Mouse (Mus musculus) ovary, postnatal 36 days (tissue): ENCODE measurements around the gene Nub1.

ENCODE experiments used
- DNase-seq: peaks from one replicate; pipeline ENCODE4 v3.0.0; 2022; ENCODE audit warnings: low spot score, mixed read lengths

The Nub1 gene

DNA sequence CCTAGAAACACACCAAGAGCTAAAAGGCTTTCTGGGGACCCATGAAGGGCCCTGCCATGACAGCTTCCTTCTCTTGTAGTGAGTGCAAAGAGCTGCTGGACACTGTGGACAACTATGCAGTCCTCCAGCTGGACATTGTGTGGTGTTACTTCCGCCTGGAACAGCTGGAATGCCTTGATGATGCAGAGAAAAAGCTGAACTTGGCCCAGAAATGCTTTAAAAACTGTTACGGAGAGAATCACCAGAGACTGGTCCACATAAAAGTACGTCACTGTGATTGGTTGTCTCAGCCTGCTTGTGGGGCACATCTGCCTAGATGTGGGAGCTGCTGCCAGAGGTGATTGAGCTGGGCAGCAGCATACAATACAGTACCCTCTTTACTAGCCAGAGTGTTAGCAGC is 15.9 kb downstream of the Nub1 start:
- no peak for DNase-seq

DNA sequence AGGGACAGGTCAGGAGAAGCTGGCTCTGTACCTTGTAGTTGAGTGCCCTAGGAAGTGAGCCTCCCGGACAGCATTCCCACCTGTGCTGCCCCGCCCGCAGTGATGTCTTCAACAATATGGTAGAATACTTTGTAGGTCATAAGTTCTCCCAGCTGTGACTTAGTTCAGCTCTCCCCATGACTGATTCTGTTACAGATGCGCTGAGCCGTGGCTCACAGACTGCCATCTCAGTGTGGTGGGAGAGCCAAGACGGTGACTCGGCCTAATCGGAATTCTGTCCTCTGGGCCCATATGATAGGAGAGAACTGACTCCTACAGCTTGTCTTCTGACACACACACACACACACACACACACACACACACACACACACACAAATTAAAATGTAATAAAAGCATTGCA is 19.3 kb downstream of the Nub1 start:
- no peak for DNase-seq

DNA sequence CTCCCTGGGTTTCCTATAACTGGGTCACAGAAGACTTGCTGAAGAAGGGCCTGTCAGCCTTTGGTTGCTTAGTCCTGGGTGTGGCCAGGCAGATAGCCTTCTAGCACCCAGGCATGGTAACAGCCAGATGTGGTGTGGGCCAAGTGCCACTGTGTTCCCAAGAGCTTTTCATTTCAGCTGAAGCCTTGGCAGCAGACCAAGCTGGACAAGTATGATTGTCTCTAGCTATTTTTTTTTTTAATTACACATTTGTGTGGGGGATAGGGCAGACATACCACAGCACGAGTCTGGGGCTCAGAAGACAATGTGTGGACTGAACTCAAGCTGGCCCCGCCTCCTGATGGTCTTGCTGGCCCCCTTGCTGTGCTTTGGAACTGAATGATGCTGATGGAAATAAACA is 24.6 kb downstream of the Nub1 start:
- DNase-seq: no peak

DNA sequence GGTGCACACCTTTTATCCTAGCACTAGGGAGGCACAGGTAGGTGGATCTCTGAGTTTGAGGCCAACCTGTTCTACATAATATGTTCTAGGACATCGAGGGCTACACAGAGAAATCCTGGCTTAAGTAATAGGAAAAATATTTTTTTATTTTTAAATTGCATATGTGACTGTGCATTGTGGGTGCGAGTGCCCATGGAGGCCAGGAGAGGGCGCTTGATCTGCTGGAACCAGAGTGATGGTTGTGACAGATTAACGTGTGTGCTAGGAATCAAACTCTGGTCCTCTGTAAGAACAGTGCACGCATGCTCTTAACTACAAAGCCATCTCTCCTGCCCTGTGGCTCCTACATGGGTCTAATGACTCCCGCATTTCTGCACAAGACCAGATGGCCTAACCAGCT is 26.3 kb downstream of the Nub1 start:
- no peak for DNase-seq

DNA sequence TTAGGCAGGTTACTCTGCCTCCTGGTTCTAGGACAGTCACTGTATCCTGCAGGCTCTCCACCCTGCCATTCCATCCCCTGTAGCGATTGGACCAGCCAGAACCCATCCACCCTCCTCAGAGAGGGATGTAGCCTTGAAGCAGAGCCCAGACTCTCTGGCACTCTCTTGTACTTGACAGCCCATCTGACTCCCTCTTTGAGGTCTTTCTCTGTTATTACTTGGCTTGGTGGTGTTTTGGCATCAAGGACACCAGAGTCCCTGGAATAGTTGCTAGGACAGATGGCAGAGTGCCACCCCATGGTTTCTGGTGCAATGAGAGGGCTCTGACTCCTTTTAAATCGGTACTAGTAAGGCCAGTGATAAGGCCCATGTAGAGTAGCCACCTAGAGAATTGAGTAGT is 27.9 kb downstream of the Nub1 start:
- peak; percentile 47 for DNase-seq

DNA sequence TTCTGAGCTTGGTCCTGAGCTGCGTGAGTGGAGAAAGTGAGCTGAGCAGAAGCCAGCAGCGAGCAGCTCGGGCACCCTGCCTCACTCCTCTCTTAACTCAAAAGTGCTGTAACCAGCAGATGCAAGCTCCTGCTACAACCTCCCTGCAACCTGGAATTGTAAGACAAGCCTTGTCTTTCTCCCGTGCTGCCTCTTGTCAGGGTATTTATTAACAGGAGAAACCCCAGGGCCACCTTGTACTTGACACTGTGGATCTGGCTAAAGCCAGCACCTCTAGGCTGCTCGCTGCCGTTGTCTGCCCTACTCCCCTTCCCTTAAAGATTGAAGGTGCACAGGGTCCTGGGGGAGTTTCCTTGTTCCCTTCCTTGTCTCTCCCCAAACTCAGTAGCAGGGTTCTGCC is 28.7 kb downstream of the Nub1 start:
- no peak for DNase-seq

DNA sequence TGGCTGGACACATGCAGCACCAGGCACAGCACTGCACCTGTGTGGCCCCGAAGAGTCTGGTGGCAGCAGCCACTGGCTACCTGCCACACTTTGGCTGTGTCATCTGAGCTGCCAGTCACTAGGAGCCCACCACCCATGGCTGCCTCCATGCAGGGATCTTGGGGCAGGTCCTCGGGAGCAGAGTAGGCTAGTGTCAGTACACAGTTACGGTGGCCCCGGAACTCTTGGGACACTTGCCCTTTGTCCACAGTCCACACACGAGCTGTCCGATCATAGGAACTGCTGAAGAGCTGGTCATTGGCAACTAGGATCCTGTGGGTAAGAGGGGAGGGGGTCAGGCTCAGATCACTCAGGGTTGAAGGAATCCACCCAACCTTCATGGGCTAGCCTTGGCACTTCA is 32.7 kb downstream of the Nub1 start:
- DNase-seq: no peak

DNA sequence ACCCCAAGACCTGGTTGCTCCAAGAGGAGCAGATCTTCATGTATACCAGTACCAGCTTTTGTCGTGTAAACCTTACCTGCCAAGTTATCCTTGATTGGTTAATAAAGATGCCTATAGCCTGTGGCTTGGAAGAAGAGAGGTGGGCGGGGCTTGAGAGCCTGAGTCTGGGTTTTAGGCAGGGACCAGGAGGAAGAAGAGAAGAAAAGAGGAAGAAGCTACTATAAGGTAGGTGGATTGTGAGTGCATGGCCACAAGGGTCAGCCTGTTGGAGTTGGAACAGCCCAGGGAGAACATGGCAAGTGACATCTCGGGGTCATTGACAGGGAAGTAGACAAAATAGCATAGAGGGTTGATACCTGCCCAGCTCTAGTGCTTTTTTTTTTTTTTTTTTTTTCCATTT is 34.5 kb downstream of the Nub1 start:
- DNase-seq: no peak

DNA sequence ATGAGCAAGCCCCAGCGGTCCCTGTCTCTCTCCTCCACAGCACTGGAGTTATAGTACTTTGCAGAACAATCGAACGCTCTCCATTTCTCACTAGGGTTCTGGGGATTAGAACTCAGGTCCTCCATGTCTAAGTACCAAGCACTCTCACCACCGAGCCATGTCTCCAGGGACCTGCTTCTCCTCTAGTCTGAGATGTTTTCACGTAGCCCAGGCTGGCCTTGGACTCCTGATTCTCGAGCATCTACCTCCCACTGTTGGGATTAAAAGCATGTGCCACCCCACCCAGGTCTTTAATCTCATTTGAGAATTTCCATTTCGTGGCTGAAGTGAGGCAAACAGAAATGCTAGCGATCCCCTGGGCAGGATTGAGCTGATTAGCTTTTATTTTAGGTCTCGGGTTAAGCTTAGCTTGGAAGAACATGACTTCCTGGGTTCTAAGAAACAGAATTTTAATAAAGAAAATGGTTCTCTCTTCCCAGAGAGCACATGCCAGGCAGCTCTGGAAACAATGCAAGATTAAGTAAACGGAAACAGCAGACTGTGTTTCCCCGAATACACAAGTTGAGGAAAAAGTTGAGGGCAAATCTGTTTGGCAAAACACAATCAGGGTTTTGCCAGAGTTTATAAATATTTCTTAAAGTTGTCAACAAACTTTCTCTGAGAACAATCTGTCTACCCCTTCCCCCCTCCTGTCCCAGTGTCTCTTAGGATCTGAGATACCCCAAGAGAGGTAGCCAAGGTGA is 38.4 kb downstream of the Nub1 start:
- DNase-seq: no peak

DNA sequence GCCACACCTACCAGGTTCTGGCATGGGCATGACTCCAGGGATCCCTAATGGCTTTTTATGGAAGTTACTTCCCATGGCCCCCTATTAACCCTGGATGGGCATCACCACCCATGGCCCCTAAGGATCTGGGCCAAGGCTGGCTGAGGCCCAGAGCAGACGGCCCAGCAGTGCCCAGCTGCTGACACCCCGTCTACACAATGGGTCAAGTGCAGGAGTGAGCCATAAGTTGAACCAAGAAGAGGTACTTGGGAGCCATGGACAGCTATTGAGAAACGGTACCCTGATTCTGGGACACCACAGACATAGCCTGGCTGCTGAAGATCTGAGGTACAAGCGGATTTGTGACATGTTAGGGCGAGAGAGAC is 38.9 kb downstream of the Nub1 start:
- no peak for DNase-seq

DNA sequence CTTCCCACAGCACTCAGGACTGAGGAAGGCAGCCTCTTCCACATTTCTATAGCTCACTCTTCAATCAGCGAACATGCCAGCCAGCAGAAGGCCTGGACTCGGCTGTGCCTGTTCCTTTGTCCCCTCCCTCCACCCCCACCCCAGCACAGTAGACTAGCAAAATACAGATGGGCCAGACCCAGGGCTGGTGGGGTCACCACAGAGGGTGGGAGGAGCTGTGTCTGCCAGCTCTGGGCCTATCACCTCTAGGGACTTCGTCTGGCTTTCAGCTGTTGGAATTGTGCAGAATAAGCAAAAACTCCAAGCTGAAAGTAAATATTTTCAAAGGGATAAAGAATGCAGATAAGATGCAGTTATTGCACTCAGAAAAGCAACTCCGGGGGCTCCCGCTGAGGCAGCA is 39.5 kb downstream of the Nub1 start:
- DNase-seq: peak; percentile 36

DNA sequence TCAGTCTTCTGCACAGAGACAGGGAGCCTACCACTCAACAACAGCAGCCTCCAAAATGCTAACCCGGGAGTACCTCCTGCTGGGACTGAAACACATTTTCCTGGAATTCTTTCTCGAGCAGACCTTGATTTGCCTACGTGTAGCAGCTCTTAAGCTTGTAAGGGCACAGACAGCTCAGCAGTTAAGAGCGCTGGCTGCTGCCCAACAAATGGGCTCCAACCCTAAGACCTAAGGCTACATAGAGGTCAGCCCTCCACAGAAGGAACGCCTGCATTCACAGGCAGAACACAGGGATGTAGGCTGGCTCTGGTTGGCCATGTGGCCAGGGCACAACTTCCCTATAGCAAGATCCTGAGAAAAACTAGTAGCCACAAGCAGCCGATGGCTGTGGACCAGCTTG is 40.6 kb downstream of the Nub1 start:
- DNase-seq: no peak

DNA sequence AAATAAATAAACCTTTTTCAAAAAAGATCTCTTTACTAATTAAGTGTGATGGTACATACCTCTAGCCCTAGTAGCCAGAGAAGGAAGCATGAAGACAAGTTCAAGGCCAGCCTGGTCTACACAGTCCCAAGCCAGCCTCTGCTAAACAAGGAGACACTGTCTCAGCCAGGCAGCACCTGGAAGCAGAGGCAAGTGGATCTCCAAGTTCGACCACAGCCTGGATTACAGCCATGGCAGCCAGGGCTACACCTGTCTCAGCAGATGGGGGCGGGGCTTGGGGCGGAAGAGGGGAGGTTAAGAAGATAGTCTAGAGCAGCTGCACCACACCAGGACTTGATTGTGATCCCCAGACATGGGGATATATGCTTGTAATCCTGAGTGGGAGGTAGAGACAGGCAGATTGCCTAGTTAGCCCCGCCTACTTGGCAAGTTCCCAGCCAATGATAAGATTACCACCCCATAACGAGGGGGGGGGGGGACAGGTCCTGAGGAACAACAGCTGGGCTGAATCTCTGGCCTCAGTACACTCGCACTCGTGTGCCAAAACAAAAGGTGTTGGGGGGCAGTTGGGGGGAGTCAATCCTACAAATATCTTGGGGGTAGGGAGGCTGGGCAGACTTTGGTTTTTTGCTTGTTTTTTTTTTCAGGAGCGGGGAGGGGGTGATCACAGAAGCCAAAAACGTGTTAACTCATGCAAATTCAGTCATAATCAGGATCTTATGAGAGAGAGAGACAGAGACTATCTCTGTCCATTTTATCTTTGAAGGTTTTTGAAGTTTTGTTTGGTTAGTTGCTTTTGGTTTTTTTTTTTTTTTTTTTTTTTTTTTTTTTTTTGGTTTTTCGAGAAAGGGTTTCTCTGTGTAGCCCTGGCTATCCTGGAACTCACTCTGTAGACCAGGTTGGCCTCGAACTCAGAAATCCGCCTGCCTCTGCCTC is 41.8 kb downstream of the Nub1 start:
- peak; percentile 39 for DNase-seq

DNA sequence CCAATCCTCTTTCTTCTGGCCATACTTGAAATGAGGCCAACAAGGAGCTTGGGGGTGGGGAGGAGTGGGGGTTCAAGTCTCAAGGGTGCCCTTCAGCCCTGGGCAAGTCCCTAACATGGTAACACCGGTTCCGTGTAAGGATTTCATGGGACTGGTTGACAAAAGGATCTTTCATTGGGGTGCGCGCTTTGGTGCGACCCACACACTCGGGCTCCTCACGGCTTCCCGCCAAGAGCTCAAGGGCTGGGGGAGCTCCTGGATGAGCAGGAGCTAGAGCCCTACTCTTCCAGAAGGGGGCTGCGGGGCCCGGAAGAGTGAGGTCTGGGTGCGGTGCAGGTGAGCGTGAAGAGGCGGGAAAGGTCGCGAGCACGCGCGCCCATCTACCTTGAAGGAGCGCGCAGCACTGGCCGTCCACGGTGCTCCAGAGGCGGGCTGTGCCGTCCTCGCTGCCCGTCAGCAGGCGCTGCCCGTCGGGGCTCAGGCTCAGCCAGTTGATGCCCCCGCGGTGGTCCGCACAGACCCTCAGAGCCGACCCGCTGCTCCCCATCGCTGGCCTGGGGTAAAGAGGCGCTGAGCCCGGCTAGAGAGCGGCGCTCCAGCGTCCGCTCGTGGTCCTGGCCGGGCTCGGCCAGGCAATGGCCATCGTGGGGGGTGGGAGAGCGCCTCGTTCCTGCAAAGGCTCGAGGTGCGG is 44.6 kb downstream of the Nub1 start:
- DNase-seq: no peak

DNA sequence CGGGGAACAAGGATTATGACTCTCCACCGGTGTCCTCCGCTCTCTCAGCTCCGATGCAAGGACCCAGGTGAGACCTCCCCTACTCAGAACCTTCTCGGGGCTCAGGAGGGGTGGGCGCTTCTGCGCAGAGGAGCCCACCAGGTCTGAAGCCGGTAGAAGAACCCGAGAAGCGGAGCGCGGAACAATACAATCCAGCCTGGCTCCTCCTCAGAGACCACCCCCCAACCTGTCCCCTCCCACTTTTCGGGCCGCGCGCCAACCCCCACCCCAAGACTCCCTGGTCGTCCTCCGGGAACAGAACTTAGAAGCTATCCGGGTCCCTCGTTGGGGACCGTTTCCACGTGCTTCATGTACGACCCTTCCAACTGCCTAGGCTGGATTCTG is 45.1 kb downstream of the Nub1 start, which contains the start of gene Wdr86:
TSS of gene Wdr86 (minus strand) at position 240 of the 384 bp plus-strand sequence.
- no peak for DNase-seq

DNA sequence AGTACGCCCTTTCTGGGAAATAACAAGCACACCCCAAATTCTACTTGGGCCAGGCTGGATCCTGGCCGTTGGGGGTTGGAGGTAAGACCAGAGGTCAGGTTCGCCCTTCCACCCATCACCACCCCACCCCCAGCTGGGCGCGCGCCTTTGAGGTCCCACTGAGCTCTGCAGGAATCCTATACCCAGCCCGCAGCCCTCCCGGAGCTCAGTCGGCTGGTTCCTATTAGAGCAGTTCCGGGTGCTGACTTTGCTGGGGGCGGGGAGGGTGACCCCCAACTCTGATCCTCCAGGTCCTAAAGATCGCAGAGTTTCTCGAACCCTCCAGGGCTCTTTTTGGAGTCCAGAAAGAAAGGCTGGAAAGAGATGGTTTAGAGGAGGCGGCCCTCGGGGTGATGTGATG is 45.7 kb downstream of the Nub1 start:
- DNase-seq: no peak

DNA sequence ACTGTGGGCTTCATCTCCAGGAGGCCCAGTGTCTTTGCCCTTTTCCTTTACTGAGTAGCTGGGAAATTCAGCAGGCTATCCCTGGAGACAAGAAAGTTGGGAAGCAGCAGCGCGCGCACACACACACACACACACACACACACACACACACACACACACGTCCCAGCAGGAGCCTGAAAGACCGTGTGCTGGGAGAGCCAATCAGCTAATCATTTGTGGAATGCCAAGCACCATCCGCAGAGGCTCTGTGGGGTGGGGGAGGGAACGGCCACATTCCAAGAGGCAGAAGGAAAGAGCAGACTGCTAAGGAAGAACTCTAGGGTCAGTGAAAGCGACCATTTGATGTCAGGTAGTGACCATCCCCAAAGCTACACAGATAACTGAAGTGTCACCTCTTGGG is 47.8 kb downstream of the Nub1 start:
- no peak for DNase-seq

DNA sequence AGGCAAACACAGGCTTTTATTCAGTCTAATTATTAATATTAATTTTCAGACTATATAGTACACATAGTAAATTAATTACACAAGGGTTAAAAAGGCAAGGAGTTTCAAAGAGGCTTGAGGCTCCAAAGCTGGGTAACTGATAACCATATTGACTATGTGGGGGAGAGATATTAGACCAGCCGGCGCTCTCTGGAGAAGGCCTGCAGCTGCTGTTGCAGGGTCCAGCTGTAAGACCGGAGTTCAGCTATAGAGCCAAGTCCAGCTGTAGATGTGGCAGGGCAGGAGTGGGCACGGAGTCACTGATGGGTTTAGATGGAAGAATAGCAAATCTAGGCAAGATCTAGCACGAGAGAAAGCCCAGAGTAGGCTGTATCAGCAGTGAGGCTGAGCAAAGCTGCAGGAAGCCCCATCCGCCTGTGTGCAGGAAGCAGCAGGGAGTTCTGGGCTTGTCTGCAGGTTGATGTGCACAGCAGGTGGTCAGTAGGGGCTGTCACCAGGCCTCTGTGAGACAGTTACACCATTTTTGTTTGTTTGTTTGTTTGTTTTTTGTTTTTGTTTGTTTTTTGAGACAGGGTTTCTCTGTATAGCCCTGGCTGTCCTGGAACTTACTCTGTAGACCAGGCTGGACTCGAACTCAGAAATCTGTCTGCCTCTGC is 48.6 kb downstream of the Nub1 start:
- no peak for DNase-seq

DNA sequence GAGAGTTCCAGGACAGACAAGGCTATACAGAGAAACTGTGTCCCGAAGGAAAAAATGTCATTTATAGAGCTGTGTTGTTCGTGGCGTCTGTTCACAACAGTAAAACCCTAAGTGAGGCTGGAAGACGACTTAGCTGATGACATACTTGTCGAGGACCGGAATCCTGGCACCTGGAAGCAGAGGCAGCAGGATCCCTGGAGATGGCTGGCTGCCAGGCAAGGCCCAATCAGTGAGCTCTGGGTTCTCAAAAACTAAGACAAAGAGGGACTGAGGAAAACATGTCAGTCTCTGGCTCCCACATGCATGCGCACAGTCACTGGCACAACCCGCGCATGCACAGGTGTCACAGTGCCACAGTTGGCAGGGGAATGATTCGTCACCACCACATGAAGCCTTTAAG is 52.3 kb downstream of the Nub1 start:
- no peak for DNase-seq

DNA sequence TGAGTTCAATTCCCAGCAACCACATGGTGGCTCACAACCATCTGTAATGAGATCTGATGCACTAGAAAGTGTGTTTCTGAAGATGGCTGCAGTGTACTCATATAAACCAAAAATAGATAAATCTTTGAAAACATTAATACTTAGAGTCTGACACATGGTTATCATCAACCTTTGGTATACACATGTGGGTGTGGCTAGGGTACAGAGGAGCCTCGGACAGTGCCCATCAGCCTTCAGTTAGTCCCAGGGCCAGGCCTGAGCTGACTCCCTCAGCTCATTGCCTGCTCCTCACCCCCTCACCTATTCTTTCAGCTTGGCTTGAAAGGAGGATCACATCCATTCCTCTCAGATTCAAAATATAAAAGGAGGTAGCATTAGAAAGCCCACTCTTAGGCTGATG is 53.2 kb downstream of the Nub1 start:
- DNase-seq: no peak

DNA sequence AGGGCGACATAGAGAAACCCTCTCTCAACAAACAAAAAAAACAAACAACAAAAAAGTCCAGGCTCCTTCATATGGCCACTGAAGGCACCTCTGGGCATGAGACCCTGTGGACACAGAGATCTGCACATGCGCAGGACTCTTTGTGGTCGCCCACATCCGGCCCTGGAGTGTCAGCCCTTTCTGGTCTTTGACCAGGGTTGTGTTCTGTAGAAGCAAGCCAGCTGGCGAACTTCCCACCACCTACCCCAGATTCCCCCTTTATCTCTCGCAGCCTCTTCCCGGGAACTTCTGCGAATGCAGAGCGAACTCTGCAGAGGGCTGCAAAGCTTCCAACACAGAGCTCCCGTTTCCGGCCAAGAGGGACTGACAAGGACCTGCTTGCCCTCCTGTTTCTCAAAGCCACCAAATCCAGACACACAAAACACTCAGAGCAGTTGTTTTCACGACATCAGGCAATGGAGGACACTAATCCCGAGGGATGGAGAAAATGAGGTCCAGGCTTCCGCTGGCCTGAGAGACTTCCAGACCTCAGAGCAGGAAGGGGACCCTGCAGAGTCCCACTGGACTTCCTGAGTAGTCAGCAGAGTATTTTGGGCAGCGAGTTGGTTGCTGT is 53.9 kb downstream of the Nub1 start:
- peak; percentile 67 for DNase-seq
